Mouse (Mus musculus) forebrain, embryonic 10.5 days (tissue): ENCODE results near the gene Ncapd3. TPM values are rescaled to one million over a fixed set of nuclear protein-coding genes. Genes with fewer than 3 reads are reported as not detected.

Source experiments
- DNase-seq: peaks from one replicate; pipeline ENCODE4 v3.0.0-alpha.2; 2017; ENCODE audit warnings: low spot score; ENCODE audit errors: extremely low spot score
- H3K27ac ChIP-seq: fragments of 300-500 bp; sonication (generic); 2 replicates; pipeline ENCODE4 v1.5.1; 2016; ENCODE audit warnings: mild to moderate bottlenecking
- H3K27me3 ChIP-seq: fragments of 300-500 bp; sonication (generic); 2 replicates; pipeline ENCODE4 v1.6.1; 2016; ENCODE audit warnings: mild to moderate bottlenecking; ENCODE audit not compliant: poor library complexity, severe bottlenecking
- H3K36me3 ChIP-seq: fragments of 300-500 bp; sonication (generic); replicated peaks from 2 replicates; pipeline ENCODE4 v1.6.1; 2016; ENCODE audit warnings: mild to moderate bottlenecking, moderate library complexity
- H3K4me1 ChIP-seq: fragments of 300-500 bp; sonication (generic); 2 replicates; pipeline ENCODE4 v1.6.1; 2016
- H3K4me3 ChIP-seq: fragments of 300-500 bp; sonication (generic); 2 replicates; pipeline ENCODE4 v1.5.1; 2016; ENCODE audit warnings: mild to moderate bottlenecking, moderate library complexity
- H3K9me3 ChIP-seq: fragments of 300-500 bp; sonication (generic); 2 replicates; pipeline ENCODE4 v1.6.1; 2016; ENCODE audit warnings: mild to moderate bottlenecking, moderate library complexity
- WGBS: fragments of 180-500 bp; shearing (Covaris S2); methylation state at CpG from one replicate; pipeline ENCODE4 v1.1.7; 2016; 5-methylcytosine and 5-hydroxymethylcytosine counted together
- polyA plus RNA-seq: library from polyadenylated mRNA; unstranded; fragments of >200 nt; fragmentation: Nextera tagmentation; extraction: Ambion mirVana; gene quantifications from 2 replicates; pipeline ENCODE4 v1.2.1, GENCODE M21; 2016

Ncapd3 gene
- polyA plus RNA-seq, 1 experiment from 2014 or later, result 40.7 TPM

DNA sequence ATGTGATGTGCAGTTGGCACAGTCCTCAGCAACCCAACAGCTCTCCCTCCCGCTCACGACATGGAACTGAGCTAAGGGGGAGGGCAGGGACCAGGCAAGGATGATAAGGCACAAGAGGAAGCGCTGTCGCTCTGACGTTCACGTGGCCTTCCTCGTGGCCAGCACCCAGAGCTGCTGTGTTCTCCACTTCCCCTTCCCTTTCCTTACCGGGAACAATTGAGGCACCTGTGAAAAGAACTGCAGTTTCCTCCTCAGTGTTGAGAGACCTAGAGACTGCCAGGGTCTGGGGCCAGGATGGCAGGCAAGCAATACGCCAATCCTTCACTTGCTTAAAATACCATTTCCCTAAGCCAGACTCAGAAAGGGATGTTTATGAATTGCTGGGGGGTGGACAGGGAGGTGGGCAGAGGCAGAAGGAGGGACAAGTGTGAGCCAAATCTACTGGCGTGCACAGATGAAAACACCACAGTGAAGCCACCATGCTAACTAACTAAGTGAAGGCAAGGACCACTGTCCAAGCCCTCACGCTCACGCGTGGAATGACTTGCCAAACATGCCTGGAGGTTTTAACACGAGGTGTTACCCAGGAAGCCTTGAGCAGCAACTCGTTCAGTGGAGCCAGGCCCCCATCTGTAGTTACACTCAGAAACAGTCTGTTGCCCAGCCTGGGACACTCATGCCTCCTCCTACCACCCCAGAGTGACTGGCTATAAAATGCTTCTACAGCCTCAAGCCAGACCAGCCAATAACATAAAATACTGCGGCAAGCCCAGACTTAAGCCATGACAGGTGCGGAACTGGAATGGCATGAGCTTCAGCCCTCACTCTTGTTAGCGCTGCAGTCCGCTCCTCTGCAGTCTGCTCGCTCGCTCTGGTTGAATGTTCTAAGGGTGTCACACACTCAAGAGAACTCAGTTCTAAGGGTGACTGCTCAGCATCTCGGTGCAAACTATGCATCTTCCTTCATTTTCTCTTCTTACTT is 79.8 kb downstream of the Ncapd3 start:
- Histone ChIP-seq H3K4me3 (no peak overlapping the region), H3K9me3 (no peaks in the 10 kb centered on the region), H3K36me3 (peaks cover 26% of the 10 kb centered on the region), H3K4me1 (peaks cover 15% of the 10 kb centered on the region), H3K27me3 (no peaks in the 10 kb centered on the region), H3K27ac (peak overlapping the region; percentile 30; the same call in 1 of the 2 replicates)
- DNase-seq, result no peak
- 84% methylated on average over 22 of the region's 22 CpGs for WGBS

GRCm38 (mm10) chr9:27110681-27111080 is 80.7 kb downstream of the Ncapd3 start:
- Histone ChIP-seq H3K27ac (no peak overlapping the region), H3K9me3 (no peaks in the 10 kb centered on the region), H3K4me3 (no peak overlapping the region), H3K36me3 (peaks cover 17% of the 10 kb centered on the region), H3K27me3 (no peaks in the 10 kb centered on the region), H3K4me1 (peaks cover 15% of the 10 kb centered on the region)
- no peak for DNase-seq
- 86% methylated on average over 5 of the region's 5 CpGs for WGBS

DNA sequence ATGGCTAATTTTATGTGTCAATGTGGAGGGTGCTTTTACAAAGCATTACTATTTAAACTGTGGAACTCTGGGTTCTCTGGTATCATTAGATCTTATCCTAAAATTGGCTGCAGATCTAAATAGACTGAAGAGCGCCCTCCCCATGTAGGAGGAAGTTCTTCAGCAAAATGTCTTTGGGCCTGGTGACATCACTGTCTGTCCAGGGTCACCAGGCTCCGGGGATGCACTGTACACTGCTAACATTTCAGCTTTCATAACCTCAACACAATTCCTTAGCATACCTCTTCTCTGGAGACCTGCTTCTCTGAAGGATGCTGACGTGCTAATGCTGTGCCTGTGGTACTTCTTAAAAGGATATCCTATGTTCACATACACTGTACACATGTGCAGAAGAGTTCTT is 81.8 kb downstream of the Ncapd3 start:
- Histone ChIP-seq H3K9me3 (no peaks in the 10 kb centered on the region), H3K4me1 (peaks cover 15% of the 10 kb centered on the region), H3K36me3 (peaks cover 13% of the 10 kb centered on the region), H3K27ac (no peak overlapping the region), H3K4me3 (no peak overlapping the region), H3K27me3 (no peaks in the 10 kb centered on the region)
- no peak for DNase-seq
- 94% methylated on average over 3 of the region's 3 CpGs for WGBS

GRCm38 (mm10) chr9:27121254-27121653 is 91.3 kb downstream of the Ncapd3 start:
- no peaks in the 10 kb centered on the region for H3K9me3 ChIP-seq

GRCm38 (mm10) chr9:27122076-27122475 is 92.1 kb downstream of the Ncapd3 start:
- H3K9me3 ChIP-seq, result peaks cover 5% of the 10 kb centered on the region; the same call in 1 of the 2 replicates
- no peaks in the 10 kb centered on the region for H3K27me3 ChIP-seq
- H3K4me1 ChIP-seq, result peaks cover 42% of the 10 kb centered on the region
- DNase-seq, result no peak
- no peak overlapping the region for H3K27ac ChIP-seq
- H3K4me3 ChIP-seq, result no peak overlapping the region
- peaks cover 18% of the 10 kb centered on the region for H3K36me3 ChIP-seq
- 93% methylated on average over 4 of the region's 4 CpGs for WGBS

More at GRCm38 (mm10) chr9:27121254-27121653, 91.3 kb downstream of the Ncapd3 start:
- H3K4me3 ChIP-seq, result no peak overlapping the region
- peaks cover 39% of the 10 kb centered on the region for H3K4me1 ChIP-seq
- H3K36me3 ChIP-seq, result peaks cover 13% of the 10 kb centered on the region
- no peak for DNase-seq
- 89% methylated on average over 9 of the region's 9 CpGs for WGBS
- H3K27ac ChIP-seq, result no peak overlapping the region
- no peaks in the 10 kb centered on the region for H3K27me3 ChIP-seq

- 84% methylated on average over 4 of the region's 4 CpGs for WGBS
- no peak for DNase-seq
- Histone ChIP-seq H3K4me3 (no peak overlapping the region), H3K27me3 (no peaks in the 10 kb centered on the region), H3K36me3 (peaks cover 27% of the 10 kb centered on the region), H3K9me3 (peaks cover 11% of the 10 kb centered on the region; the same call in 1 of the 2 replicates), H3K27ac (no peak overlapping the region), H3K4me1 (peaks cover 42% of the 10 kb centered on the region)
These were observed 93.0 kb downstream of the Ncapd3 start for GRCm38 (mm10) chr9:27122963-27123362.

DNA sequence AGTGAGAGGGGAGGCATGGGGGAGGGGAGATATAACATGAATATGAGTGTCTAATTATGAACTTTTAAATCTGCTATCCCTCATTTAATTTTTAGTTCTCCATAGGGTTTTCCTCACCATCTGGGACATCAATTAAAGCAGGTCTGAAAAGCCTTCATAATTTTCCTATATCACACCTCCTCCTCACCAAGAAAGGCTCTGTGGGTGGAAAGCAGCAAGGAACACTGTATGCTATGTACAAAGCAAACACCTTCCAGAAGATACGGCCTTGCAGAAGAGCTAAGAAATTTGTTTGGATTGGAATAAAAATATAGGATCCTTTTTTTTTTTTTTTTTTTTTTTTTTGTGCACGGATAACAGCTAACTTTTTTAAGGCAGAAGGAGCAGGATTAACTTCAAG is 94.0 kb downstream of the Ncapd3 start:
- H3K9me3 ChIP-seq, result peaks cover 11% of the 10 kb centered on the region; the same call in 1 of the 2 replicates
- no peak overlapping the region for H3K4me3 ChIP-seq
- peaks cover 33% of the 10 kb centered on the region for H3K36me3 ChIP-seq
- DNase-seq, result no peak
- no peak overlapping the region for H3K27ac ChIP-seq
- 93% methylated on average over 2 of the region's 2 CpGs for WGBS
- peaks cover 42% of the 10 kb centered on the region for H3K4me1 ChIP-seq
- H3K27me3 ChIP-seq, result no peaks in the 10 kb centered on the region

- Histone ChIP-seq H3K36me3 (peaks cover 41% of the 10 kb centered on the region), H3K9me3 (peaks cover 11% of the 10 kb centered on the region; the same call in 1 of the 2 replicates), H3K27me3 (no peaks in the 10 kb centered on the region), H3K27ac (peak overlapping the region; percentile 35; the same call in 1 of the 2 replicates), H3K4me1 (peaks cover 40% of the 10 kb centered on the region), H3K4me3 (no peak overlapping the region)
- WGBS, result 80% methylated on average over 6 of the region's 6 CpGs
- no peak for DNase-seq
These were observed 95.5 kb downstream of the Ncapd3 start for GRCm38 (mm10) chr9:27125450-27125849.

- Histone ChIP-seq H3K36me3 (peaks cover 41% of the 10 kb centered on the region), H3K4me1 (peaks cover 32% of the 10 kb centered on the region), H3K27ac (no peak overlapping the region), H3K27me3 (no peaks in the 10 kb centered on the region), H3K4me3 (no peak overlapping the region), H3K9me3 (peaks cover 11% of the 10 kb centered on the region; the same call in 1 of the 2 replicates)
- WGBS, result 88% methylated on average over 6 of the region's 6 CpGs
- no peak for DNase-seq
These were observed 96.6 kb downstream of the Ncapd3 start for GRCm38 (mm10) chr9:27126543-27126942.

DNA sequence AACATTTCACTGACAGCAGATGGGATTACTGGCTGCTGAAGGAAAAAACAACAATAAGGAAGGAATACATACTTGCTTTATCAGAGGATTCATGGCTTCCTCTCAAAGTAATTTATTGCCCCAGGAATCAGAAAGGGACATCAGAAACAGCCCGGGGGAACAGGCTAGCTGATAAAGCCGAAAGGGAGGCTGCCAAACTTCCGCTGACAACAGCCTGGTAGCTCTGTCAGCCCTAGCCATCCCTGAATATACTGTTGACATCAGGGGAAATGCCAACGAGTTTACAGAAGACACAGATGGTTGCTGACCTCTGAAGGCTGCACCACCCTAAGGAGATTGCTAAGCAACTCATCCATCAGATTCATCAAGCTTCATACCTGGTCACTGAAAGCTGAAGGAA is 98.7 kb downstream of the Ncapd3 start:
- WGBS, result 98% methylated on average over 4 of the region's 4 CpGs
- no peak for DNase-seq
- Histone ChIP-seq H3K4me1 (peaks cover 34% of the 10 kb centered on the region), H3K27ac (no peak overlapping the region), H3K4me3 (no peak overlapping the region), H3K36me3 (peaks cover 42% of the 10 kb centered on the region), H3K9me3 (peaks cover 11% of the 10 kb centered on the region; the same call in 1 of the 2 replicates), H3K27me3 (no peaks in the 10 kb centered on the region)

DNA sequence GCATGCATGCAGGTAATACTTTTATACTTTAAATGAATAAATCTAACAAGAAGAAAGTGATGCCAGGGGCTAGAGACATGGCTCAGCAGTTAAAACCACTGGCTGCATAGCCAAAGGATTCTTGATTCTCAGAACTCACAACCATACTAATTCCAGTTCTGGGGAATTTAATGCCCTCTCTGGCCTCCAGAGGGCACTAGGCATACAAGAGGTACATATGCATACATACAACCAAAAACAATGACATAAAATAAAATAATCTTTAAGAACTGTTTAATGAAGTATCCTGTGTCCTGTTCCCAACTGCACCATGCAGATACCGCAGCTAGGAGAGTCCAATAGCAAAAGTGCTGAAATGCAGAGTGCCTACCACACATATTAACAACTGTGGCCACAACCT is 104.4 kb downstream of the Ncapd3 start:
- Histone ChIP-seq H3K27me3 (no peaks in the 10 kb centered on the region), H3K4me3 (no peak overlapping the region), H3K27ac (no peak overlapping the region), H3K9me3 (no peaks in the 10 kb centered on the region), H3K36me3 (peaks cover 35% of the 10 kb centered on the region), H3K4me1 (peaks cover 18% of the 10 kb centered on the region; the same call in 1 of the 2 replicates)
- WGBS, result 76% methylated on average over 1 of the region's 1 CpGs
- DNase-seq, result no peak

GRCm38 (mm10) chr9:27135372-27135771 is 105.4 kb downstream of the Ncapd3 start:
- Histone ChIP-seq H3K36me3 (peaks cover 40% of the 10 kb centered on the region), H3K4me1 (peaks cover 18% of the 10 kb centered on the region; the same call in 1 of the 2 replicates), H3K4me3 (no peak overlapping the region), H3K27ac (no peak overlapping the region), H3K27me3 (no peaks in the 10 kb centered on the region), H3K9me3 (0 out of 2 replicates have a peak, but pooled peaks cover 5% of the 10 kb centered on the region)
- no peak for DNase-seq
- 93% methylated on average over 7 of the region's 7 CpGs for WGBS

DNA sequence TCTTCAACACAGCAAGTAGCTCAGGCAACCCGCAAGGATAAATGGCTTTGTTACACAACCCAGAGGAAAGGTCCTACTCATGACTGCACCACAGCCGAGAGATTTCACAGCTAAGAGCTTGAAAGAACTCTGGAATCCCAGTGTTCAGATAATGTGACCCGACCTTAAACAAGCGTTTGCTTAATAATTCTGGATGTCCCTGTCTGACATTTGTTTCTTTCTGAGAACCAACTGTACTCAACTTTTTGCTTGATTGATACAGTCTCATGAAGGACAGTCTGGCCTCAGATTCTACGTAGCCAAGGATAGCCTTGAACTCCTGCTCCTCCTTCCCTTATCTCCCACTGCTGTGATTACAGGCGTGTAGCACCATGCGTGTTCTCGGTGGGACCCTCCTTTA is 106.7 kb downstream of the Ncapd3 start:
- Histone ChIP-seq H3K4me1 (peaks cover 14% of the 10 kb centered on the region; the same call in 1 of the 2 replicates), H3K9me3 (0 out of 2 replicates have a peak, but pooled peaks cover 6% of the 10 kb centered on the region), H3K27me3 (no peaks in the 10 kb centered on the region), H3K27ac (no peak overlapping the region), H3K4me3 (no peak overlapping the region), H3K36me3 (peaks cover 50% of the 10 kb centered on the region)
- DNase-seq, result no peak
- 93% methylated on average over 8 of the region's 8 CpGs for WGBS
